Mouse (Mus musculus) monocyte, adult 5-6 weeks (primary cell): ENCODE results near the gene Kbtbd12. TPM values are rescaled to one million over a fixed set of nuclear protein-coding genes. Genes with fewer than 3 reads are reported as not detected.

Source experiments
- ATAC-seq: fragments of 153-309, 156-312 bp; replicated peaks from 2 replicates; pipeline ENCODE4 v1.8.0; 2017; ENCODE audit warnings: mild to moderate bottlenecking; ENCODE audit not compliant: low TSS enrichment, insufficient number of reproducible peaks, severe bottlenecking, poor library complexity, low FRiP score
- total RNA-seq: library from RNA; stranded (forward); fragments of 200-1000, 200-491, 200-594 nt; gene quantifications from 3 replicates; pipeline ENCODE4 v1.2.3, GENCODE M21; 2017

Gene Kbtbd12
- total RNA-seq, 1 experiment from 2014 or later: not detected

GRCm38 (mm10) chr6:88630560-88630959 lies 7.2 kb downstream of the Kbtbd12 start:
- no peak for ATAC-seq

DNA sequence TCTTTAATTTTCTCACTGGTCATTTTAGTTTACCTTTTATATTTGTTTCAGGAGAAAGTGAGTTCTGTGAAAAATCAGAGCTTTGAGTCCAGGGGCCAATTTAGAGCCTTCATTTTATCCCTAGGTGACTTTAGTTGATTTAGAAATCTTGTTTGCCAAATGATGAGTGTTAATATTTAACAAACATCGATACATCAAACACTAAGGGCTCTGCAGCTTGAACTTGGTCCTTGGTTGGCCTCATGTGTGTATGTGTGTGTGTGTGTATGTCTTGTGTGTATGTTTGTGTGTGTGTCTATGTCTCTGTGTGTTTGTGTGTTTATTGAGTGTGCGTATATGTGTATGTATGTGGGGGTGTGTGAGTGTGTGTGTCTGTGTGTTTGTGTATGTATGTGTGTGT lies 7.9 kb downstream of the Kbtbd12 start:
- ATAC-seq: no peak

GRCm38 (mm10) chr6:88627317-88627811 lies 10.4 kb downstream of the Kbtbd12 start:
- no peak for ATAC-seq

GRCm38 (mm10) chr6:88626912-88627311 lies 10.8 kb downstream of the Kbtbd12 start:
- no peak for ATAC-seq

DNA sequence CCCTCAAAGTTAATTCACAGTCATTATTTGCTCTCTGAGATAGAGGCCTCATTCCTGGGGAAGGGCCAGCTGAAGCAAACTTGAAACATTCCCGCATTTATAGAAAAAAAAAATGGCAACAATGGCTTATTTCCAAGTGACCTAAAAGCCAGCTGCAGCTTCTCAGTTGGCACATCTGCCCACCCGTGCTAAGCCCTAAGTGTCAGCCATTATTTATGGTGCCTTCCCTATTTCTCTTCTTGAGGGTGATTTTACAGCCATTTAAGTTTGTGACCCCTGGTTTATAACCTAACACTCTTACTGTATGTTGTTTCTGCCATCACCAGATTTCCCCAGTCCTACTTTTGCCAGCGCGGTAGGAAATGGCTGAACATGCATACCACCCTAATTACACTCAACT lies 11.3 kb downstream of the Kbtbd12 start:
- ATAC-seq: no peak

- no peak for ATAC-seq
Measured at GRCm38 (mm10) chr6:88621816-88622481, 15.8 kb downstream of the Kbtbd12 start.

- ATAC-seq: no peak
Measured at GRCm38 (mm10) chr6:88619542-88619941, 18.2 kb downstream of the Kbtbd12 start.

DNA sequence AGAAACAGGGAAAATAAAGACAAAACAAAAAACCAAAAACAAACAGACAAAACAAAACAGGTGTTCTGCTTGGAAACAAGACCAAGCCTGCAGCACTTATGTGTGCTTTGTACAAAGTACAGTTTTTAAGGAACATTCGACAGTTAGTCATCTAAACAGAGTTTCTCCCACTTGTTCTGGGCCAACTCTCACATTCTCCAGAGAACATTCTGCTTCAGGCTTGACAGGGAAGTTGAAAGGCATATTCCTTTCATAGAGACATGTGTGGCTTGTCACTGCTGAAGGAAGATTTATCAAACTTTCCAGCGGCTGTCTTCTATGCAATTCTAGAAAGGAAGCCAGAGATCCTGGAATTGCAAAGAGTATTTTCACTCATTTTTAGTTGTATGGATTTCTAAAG lies 22.4 kb downstream of the Kbtbd12 start:
- no peak for ATAC-seq

GRCm38 (mm10) chr6:88606417-88606816 lies 31.3 kb downstream of the Kbtbd12 start:
- ATAC-seq: no peak

GRCm38 (mm10) chr6:88605715-88606114 lies 32.0 kb downstream of the Kbtbd12 start:
- ATAC-seq: no peak

GRCm38 (mm10) chr6:88605235-88605634 lies 32.5 kb downstream of the Kbtbd12 start:
- ATAC-seq: no peak

- no peak for ATAC-seq
Measured at GRCm38 (mm10) chr6:88596108-88596507, 41.6 kb downstream of the Kbtbd12 start.

DNA sequence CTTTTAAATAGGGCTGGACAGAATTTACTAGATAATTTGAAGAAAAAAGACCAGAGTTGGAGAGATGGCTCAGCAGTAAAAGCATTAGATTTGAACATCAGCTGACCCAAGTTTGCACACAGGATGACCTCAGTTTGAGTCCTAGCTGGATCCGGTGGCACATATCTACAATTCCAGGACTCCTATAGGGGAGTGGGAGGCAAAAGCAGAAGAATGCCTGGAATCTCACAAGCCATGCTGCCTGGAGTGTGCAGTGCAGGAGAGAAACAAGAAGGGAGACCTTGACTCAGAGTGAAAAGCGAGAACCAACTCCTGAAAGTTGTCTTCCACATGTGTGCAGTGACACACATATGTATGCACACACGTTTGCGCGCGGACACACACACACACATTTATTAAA lies 45.4 kb downstream of the Kbtbd12 start:
- ATAC-seq: no peak

DNA sequence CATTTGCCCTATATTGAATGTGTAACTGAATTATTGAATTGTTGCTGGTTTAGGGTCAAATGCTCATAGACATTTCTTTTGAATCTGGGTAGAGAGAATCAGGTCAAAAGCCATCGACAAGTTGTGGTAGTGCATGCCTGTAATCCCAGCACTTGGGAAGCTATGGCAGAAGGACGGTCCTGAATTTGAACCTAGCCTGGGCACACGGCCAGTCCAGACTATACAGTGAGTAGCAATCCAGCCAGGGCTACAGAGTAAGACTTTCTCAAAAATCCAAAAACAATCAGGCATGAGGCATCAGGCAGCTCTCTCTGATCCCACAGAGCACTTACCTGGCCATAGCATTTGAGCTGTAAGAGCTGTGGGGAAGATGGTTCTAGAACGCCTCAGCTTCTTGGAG lies 47.5 kb downstream of the Kbtbd12 start:
- ATAC-seq: no peak

- no peak for ATAC-seq
Measured at GRCm38 (mm10) chr6:88589517-88589916, 48.2 kb downstream of the Kbtbd12 start.

DNA sequence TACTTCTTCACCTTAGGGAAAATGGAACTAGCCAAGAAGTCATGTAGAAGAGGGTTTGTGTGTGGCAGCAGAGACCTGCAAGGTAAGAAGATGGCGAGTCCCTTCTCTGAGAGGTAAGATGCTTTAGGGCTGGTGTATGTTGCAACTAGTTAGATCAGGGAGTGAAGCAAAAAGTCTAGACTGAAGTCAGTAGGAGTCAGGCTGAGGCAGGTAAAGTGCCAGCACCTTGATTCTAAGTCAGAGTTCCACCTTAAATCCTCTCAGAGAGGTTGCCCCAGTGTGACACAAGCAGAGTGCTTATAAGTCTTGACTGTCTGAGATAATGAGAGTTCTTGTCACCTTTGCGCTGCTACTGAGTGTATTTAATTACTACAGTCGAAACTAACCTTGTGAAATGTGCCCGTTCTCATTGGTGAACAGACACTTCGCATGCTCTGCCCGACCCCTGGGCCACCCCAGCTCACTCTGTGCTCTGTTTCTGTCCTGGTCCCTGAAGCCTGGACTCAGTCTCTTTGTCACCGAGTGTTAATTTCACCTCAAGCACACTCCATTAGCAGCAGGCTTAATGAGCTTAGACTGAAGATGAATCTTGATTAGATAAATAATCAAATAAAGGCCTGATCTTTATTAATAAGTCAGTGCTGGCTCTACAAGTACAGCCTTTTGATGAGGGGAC lies 49.0 kb downstream of the Kbtbd12 start:
- no peak for ATAC-seq

DNA sequence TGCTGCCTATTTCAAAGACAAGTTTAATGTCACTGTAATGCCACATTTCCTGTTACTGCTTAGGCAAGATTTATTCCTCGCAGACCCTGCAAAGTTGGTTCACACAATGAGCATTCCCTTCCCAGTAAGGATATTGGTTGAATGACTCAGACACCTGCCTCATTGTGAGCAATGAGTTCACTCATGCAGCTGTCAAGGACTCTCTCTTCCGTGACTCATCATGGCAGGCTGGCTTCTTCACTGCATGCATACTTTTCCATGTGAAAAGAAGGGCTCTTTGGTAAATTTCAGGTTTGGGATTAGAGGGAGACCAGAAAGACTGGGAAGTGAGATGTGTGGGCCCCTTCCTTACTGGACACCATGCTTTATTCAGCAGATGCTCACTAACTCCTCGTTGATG lies 50.7 kb downstream of the Kbtbd12 start:
- ATAC-seq: no peak

DNA sequence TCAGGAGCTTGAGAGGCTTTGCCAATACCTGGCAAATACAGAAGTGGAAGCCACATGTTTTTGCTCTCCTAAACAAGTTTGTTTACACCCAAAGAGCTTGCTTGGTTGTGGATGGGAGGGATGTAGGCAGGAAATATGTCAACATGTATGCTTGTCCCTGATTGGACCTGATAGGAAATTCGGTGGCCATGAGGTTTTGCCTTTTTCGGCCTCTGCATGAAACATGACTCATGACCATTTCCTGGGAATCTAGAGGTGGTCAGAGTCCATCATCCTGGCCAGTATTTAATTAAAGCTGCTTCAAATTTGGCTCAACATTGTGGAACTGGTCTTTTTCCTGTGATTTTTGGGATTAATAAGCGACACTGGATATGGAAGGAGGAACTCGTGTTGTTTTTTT lies 53.8 kb downstream of the Kbtbd12 start:
- ATAC-seq: no peak

- no peak for ATAC-seq
Measured at GRCm38 (mm10) chr6:88576495-88576894, 61.3 kb downstream of the Kbtbd12 start.

- no peak for ATAC-seq
Measured at GRCm38 (mm10) chr6:88566676-88567075, 71.1 kb downstream of the Kbtbd12 start.
